Mouse (Mus musculus): ENCODE measurements at regions not wholly inside any gene's neighbourhood (a gene's known extent, or its start where the extent isn't known, plus 50 kb on each side); places are given as distances from the start of the nearest gene placed in this dataset.

- ChIA-PET POLR2A (no interaction called here), CTCF (no interaction called here)
These were observed 51.5 kb upstream of the Stmnd1 start for GRCm38 (mm10) chr13:46222031-46222430.

- POLR2A ChIA-PET: interaction anchor here in 1 of 4 experiments (0.7 kb wide), 2 partner anchors 214 to 487 kb away, joined by 4 to 5 read pairs; no protein-coding TSS in a partner anchor
- CTCF ChIA-PET: no interaction called here
These were observed 55.3 kb upstream of the Stmnd1 start for GRCm38 (mm10) chr13:46218101-46218701.

GRCm38 (mm10) chr13:46216954-46217838 is 56.3 kb upstream of the Stmnd1 start:
- CTCF ChIA-PET: interaction anchor here in 1 of 4 experiments (0.9 kb wide), 1 partner anchor 38 kb away, joined by 4 read pairs; no protein-coding TSS in a partner anchor
- POLR2A ChIA-PET: interaction anchor here in 1 of 4 experiments (0.6 to 0.7 kb wide), 3 partner anchors 30 to 488 kb away, joined by 4 to 5 read pairs (median 4); no protein-coding TSS in a partner anchor

- ChIA-PET CTCF (no interaction called here), POLR2A (no interaction called here)
These were observed 70.0 kb upstream of the Stmnd1 start for GRCm38 (mm10) chr13:46203551-46203950.

- CTCF ChIA-PET: no interaction called here
- POLR2A ChIA-PET: no interaction called here
These were observed 70.9 kb upstream of the Stmnd1 start for GRCm38 (mm10) chr13:46202586-46202985.

- CTCF ChIA-PET: no interaction called here
- POLR2A ChIA-PET: no interaction called here
These were observed 72.4 kb upstream of the Stmnd1 start for GRCm38 (mm10) chr13:46201029-46201599.

- POLR2A ChIA-PET: interaction anchor here in 1 of 4 experiments (1.0 kb wide), 1 partner anchor 621 kb away, joined by 3 read pairs; no protein-coding TSS in a partner anchor
- CTCF ChIA-PET: interaction anchor here in 3 of 4 experiments (0.6 to 2.4 kb wide), 4 partner anchors 31 to 132 kb away, joined by 3 to 11 read pairs (median 4); no protein-coding TSS in a partner anchor
These were observed 80.4 kb upstream of the Stmnd1 start for GRCm38 (mm10) chr13:46193131-46193530.

- POLR2A ChIA-PET: no interaction called here
- CTCF ChIA-PET: no interaction called here
These were observed 83.8 kb upstream of the Stmnd1 start for GRCm38 (mm10) chr13:46189726-46190125.

- POLR2A ChIA-PET: no interaction called here
- CTCF ChIA-PET: no interaction called here
These were observed 90.7 kb upstream of the Stmnd1 start for GRCm38 (mm10) chr13:46182851-46183250.

- ChIA-PET CTCF (interaction anchor here in 1 of 4 experiments (1.6 kb wide), 1 partner anchor 19 kb away, joined by 4 read pairs; no protein-coding TSS in a partner anchor), POLR2A (interaction anchor here in 2 of 4 experiments (0.7 to 0.9 kb wide), 2 partner anchors 29 to 1105 kb away, joined by 3 read pairs; no protein-coding TSS in a partner anchor)
These were observed 92.9 kb upstream of the Stmnd1 start for GRCm38 (mm10) chr13:46180606-46181133.

- CTCF ChIA-PET: interaction anchor here in 1 of 4 experiments (0.7 kb wide), 1 partner anchor 522 kb away, joined by 3 read pairs; no protein-coding TSS in a partner anchor
- POLR2A ChIA-PET: interaction anchor here in 1 of 4 experiments (0.7 kb wide), 1 partner anchor 1104 kb away, joined by 3 read pairs; no protein-coding TSS in a partner anchor
These were observed 93.6 kb upstream of the Stmnd1 start for GRCm38 (mm10) chr13:46179916-46180315.

- ChIA-PET CTCF (interaction anchor here in 1 of 4 experiments (1.3 kb wide), 1 partner anchor 11 kb away, joined by 7 read pairs; no protein-coding TSS in a partner anchor), POLR2A (no interaction called here)
These were observed 100.4 kb upstream of the Stmnd1 start for GRCm38 (mm10) chr13:46173103-46173502.

GRCm38 (mm10) chr13:46162025-46162374 is 111.5 kb upstream of the Stmnd1 start:
- ChIA-PET CTCF (interaction anchor here (0.5 to 3.4 kb wide), 60 partner anchors 9 to 1093 kb away, joined by 3 to 49 read pairs (median 4); partner anchors contain the start of gene Atxn1 (in 1 of the 4)), POLR2A (interaction anchor here in 1 of 4 experiments (0.9 kb wide), 1 partner anchor 13 kb away, joined by 3 read pairs; no protein-coding TSS in a partner anchor)

- ChIA-PET CTCF (interaction anchor here (0.5 to 3.4 kb wide), 58 partner anchors 8 to 1092 kb away, joined by 3 to 49 read pairs (median 4); partner anchors contain the start of gene Atxn1 (in 1 of the 4)), POLR2A (interaction anchor here in 2 of 4 experiments (0.7 to 0.9 kb wide), 2 partner anchors 12 to 372 kb away, joined by 3 read pairs; no protein-coding TSS in a partner anchor)
These were observed 112.1 kb upstream of the Stmnd1 start for GRCm38 (mm10) chr13:46161261-46162024.

- POLR2A ChIA-PET: interaction anchor here in 2 of 4 experiments (0.6 kb wide), 2 partner anchors 192 to 605 kb away, joined by 3 to 5 read pairs; no protein-coding TSS in a partner anchor
- CTCF ChIA-PET: interaction anchor here in 2 of 4 experiments (1.4 to 3.4 kb wide), 2 partner anchors 181 to 183 kb away, joined by 3 to 48 read pairs; no protein-coding TSS in a partner anchor
These were observed 114.2 kb upstream of the Stmnd1 start for GRCm38 (mm10) chr13:46159354-46159753.

GRCm38 (mm10) chr13:46153282-46154260 is 120.0 kb upstream of the Stmnd1 start:
- POLR2A ChIA-PET: interaction anchor here in 2 of 4 experiments (0.5 to 1.4 kb wide), 3 partner anchors 24 to 266 kb away, joined by 3 to 9 read pairs (median 3); no protein-coding TSS in a partner anchor
- CTCF ChIA-PET: interaction anchor here in 3 of 4 experiments (0.7 to 2.6 kb wide), 5 partner anchors 8 to 177 kb away, joined by 3 to 18 read pairs (median 5); no protein-coding TSS in a partner anchor

- ChIA-PET POLR2A (no interaction called here), CTCF (no interaction called here)
These were observed 133.5 kb upstream of the Stmnd1 start for GRCm38 (mm10) chr13:46140006-46140405.
